In genomic region chr3:114903924-114904438, GRCm38 (mm10) we compare ENCODE assay signal across 8 mouse cellular contexts. TPM values are rescaled to one million over a fixed set of nuclear protein-coding genes. Genes with fewer than 3 reads are reported as not detected.
DNase-seq lines count a peak whose midpoint lies in the region; ATAC-seq and TF ChIP-seq lines count a peak whose summit lies in the region.

Olfm3 (plus strand) TSS chr3:114904078.

- H3K4me1 ChIP-seq in kidney, embryonic 16.5 days (ENCODE audit: insufficient read depth, low read length): 0 out of 2 replicates have a peak, but pooled peaks cover 3% of the 10 kb centered on the region
- no peaks in the 10 kb centered on the region for H3K4me1 ChIP-seq in limb, embryonic 14.5 days (ENCODE audit: control insufficient read depth, insufficient read depth, low read length)

- H3K4me2 ChIP-seq in kidney, embryonic 16.5 days (replicated peaks; ENCODE audit: low read depth, low read length): peak within 1 kb of the TSS; percentile 27; the same call in 1 of the 2 replicates
- H3K4me2 ChIP-seq in limb, embryonic 14.5 days (replicated peaks; ENCODE audit: low read depth, low read length, severe bottlenecking): peak within 1 kb of the TSS; percentile 20; the same call in 1 of the 2 replicates

- ATAC-seq in kidney, embryonic 16.5 days (ENCODE audit: low FRiP score, low TSS enrichment): peak; percentile 95
- ATAC-seq in limb, embryonic 14.5 days (ENCODE audit: low FRiP score, low read depth): peak; percentile 62; the same call in 1 of the 2 replicates

- H3K9ac ChIP-seq in kidney, embryonic 16.5 days (replicated peaks; ENCODE audit: low read length): no peak within 1 kb of the TSS
- no peak within 1 kb of the TSS for H3K9ac ChIP-seq in limb, embryonic 14.5 days (ENCODE audit: low read depth, low read length, severe bottlenecking)

- no peaks in the 10 kb centered on the region for H3K27me3 ChIP-seq in kidney, embryonic 16.5 days (ENCODE audit: insufficient read depth, low read length)
- H3K27me3 ChIP-seq in limb, embryonic 14.5 days (ENCODE audit: control insufficient read depth, insufficient read depth, low read length): no peaks in the 10 kb centered on the region

- H3K36me3 ChIP-seq in kidney, embryonic 16.5 days (ENCODE audit: insufficient read depth, low read length): no peaks in the 10 kb centered on the region
- no peaks in the 10 kb centered on the region for H3K36me3 ChIP-seq in limb, embryonic 14.5 days (ENCODE audit: control insufficient read depth, insufficient read depth, low read length)

- no peak within 1 kb of the TSS for H3K4me3 ChIP-seq in kidney, embryonic 16.5 days (ENCODE audit: low read length)
- no peak within 1 kb of the TSS for H3K4me3 ChIP-seq in limb, embryonic 14.5 days (replicated peaks; ENCODE audit: low read length)

- H3K9me3 ChIP-seq in kidney, embryonic 16.5 days (ENCODE audit: low read length): no peaks in the 10 kb centered on the region
- no peaks in the 10 kb centered on the region for H3K9me3 ChIP-seq in limb, embryonic 14.5 days (ENCODE audit: control insufficient read depth, low read length)

- WGBS in kidney, embryonic 16.5 days: 5% methylated on average over 21 of the region's 21 CpGs
- WGBS in limb, embryonic 14.5 days: 5% methylated on average over 21 of the region's 21 CpGs

- H3K27ac ChIP-seq in kidney, embryonic 16.5 days (ENCODE audit: low read length): no peak within 1 kb of the TSS
- no peak within 1 kb of the TSS for H3K27ac ChIP-seq in limb, embryonic 14.5 days (replicated peaks; ENCODE audit: low read depth, low read length)

- peak; percentile 14 for DNase-seq in thymus, postnatal 0 days (ENCODE audit: low spot score)
- DNase-seq in thymus, adult 18-20 months: no peak
- peak; percentile 78 to 81 for DNase-seq in cerebellum, postnatal 36 days
- DNase-seq in frontal cortex, postnatal 36 days (ENCODE audit: low spot score in 2 of 2): peak; percentile 53 to 67
- peak; percentile 70 for DNase-seq in limb, embryonic 14.5 days (ENCODE audit: low spot score)
- DNase-seq in right cerebral cortex, adult 2 months (ENCODE audit: low spot score in 2 of 2): peak; percentile 46
- no peak for DNase-seq in natural killer cell, adult 2 months (ENCODE audit: low spot score in 2 of 2)

- TF ChIP-seq POLR2A in limb, embryonic 14.5 days (IDR thresholded peaks at IDR 0.05; ENCODE audit: borderline replicate concordance, extremely low read depth, insufficient read depth, insufficient read length): no peak

RNA-seq across cellular contexts. Expression of gene Olfm3, which starts in this region (rescaled TPM):
- 0.10 and 0.13 TPM in 2 replicates for polyA plus RNA-seq in thymus, postnatal 0 days (2015; fragmentation: Nextera tagmentation; extraction: Ambion mirVana)
- 0.09 and 0.18 TPM in 2 replicates for polyA plus RNA-seq in kidney, embryonic 16.5 days (2015; fragmentation: Nextera tagmentation; extraction: Ambion mirVana)
- 0.13 and 0.61 TPM in 2 replicates for polyA plus RNA-seq in limb, embryonic 14.5 days (2012; rRNA removed)
- polyA plus RNA-seq in limb, embryonic 14.5 days (2014; fragmentation: Nextera tagmentation; extraction: Ambion mirVana): 0.26 and 0.34 TPM in 2 replicates

Comparison
In these comparisons a context has a peak if more than half of its experiments do, and no peak if none do; other contexts are left out.
1. Peak in DNase-seq in thymus, postnatal 0 days; RNA of the gene not detected or under 1 TPM.
2. Peak in ATAC-seq and H3K4me2 ChIP-seq in kidney, embryonic 16.5 days; RNA of the gene not detected or under 1 TPM.
3. Peak in DNase-seq, ATAC-seq and H3K4me2 ChIP-seq in limb, embryonic 14.5 days; RNA of the gene not detected or under 1 TPM.
4. DNase-seq: peak in cerebellum, postnatal 36 days (2 of 2), frontal cortex, postnatal 36 days (2 of 2) and right cerebral cortex, adult 2 months (2 of 2); none in thymus, adult 18-20 months (0 of 2) and natural killer cell, adult 2 months (0 of 2).